Mouse (Mus musculus) activated CD4-positive, CD25-positive, alpha-beta regulatory T cell, adult 4 months (primary cell): ENCODE data around the gene Dnah7b. TPM values are rescaled to one million over a fixed set of nuclear protein-coding genes. Genes with fewer than 3 reads are reported as not detected.
"Not testable (repeated sequence)": the region's sequence is repeated elsewhere in the genome, so short reads cannot be mapped to it uniquely, and the experiment has no call there.

Source experiments
- ATAC-seq: one replicate; pipeline ENCODE4 v1.8.0; 2017
- polyA plus RNA-seq, 2 experiments: library from polyadenylated mRNA; unstranded; fragments of 100-300 nt; shearing (Covaris generic); gene quantifications; one replicate each; pipeline ENCODE4 v1.2.1; 2017

The Dnah7b gene
- polyA plus RNA-seq: 1 to 10 TPM in 1 of 2 experiments, not detected in 1; 2.4 TPM

GRCm38 (mm10) chr1:46066015-46066414 is at the start of gene Dnah7b:
TSS of gene Dnah7b (plus strand) at chr1:46066315.
- ATAC-seq: no peak

- no peak for ATAC-seq
Measured at GRCm38 (mm10) chr1:46018382-46018977, 47.6 kb upstream of the Dnah7b start.

GRCm38 (mm10) chr1:46022262-46022661 is 43.9 kb upstream of the Dnah7b start:
- ATAC-seq: no peak

- ATAC-seq: no peak
Measured at GRCm38 (mm10) chr1:46031993-46032555, 34.0 kb upstream of the Dnah7b start.

GRCm38 (mm10) chr1:46048188-46048587 is 17.9 kb upstream of the Dnah7b start:
- no peak for ATAC-seq

GRCm38 (mm10) chr1:46066484-46067251 is 553 bp downstream of the Dnah7b start:
- ATAC-seq: no peak

GRCm38 (mm10) chr1:46068787-46069186 is 2.7 kb downstream of the Dnah7b start:
- ATAC-seq: not testable (repeated sequence)

- ATAC-seq: no peak
Measured at GRCm38 (mm10) chr1:46077891-46078290, 11.8 kb downstream of the Dnah7b start.

- ATAC-seq: no peak
Measured at GRCm38 (mm10) chr1:46100484-46100883, 34.4 kb downstream of the Dnah7b start.

GRCm38 (mm10) chr1:46112606-46113005 is 46.5 kb downstream of the Dnah7b start:
- ATAC-seq: not testable (repeated sequence)

GRCm38 (mm10) chr1:46117179-46117578 is 51.1 kb downstream of the Dnah7b start:
- ATAC-seq: not testable (repeated sequence)

- ATAC-seq: no peak
Measured at GRCm38 (mm10) chr1:46128058-46128457, 61.9 kb downstream of the Dnah7b start.

GRCm38 (mm10) chr1:46196835-46197234 is 130.7 kb downstream of the Dnah7b start:
- ATAC-seq: not testable (repeated sequence)

GRCm38 (mm10) chr1:46201169-46201568 is 135.1 kb downstream of the Dnah7b start:
- ATAC-seq: not testable (repeated sequence)

- not testable (repeated sequence) for ATAC-seq
Measured at GRCm38 (mm10) chr1:46210014-46210588, 144.0 kb downstream of the Dnah7b start.

- not testable (repeated sequence) for ATAC-seq
Measured at GRCm38 (mm10) chr1:46222704-46223103, 156.6 kb downstream of the Dnah7b start.

GRCm38 (mm10) chr1:46226136-46226535 is 160.0 kb downstream of the Dnah7b start:
- ATAC-seq: not testable (repeated sequence)

GRCm38 (mm10) chr1:46268841-46269240 is 202.7 kb downstream of the Dnah7b start:
- not testable (repeated sequence) for ATAC-seq

GRCm38 (mm10) chr1:46271927-46272326 is 205.8 kb downstream of the Dnah7b start:
- ATAC-seq: no peak

- ATAC-seq: not testable (repeated sequence)
Measured at GRCm38 (mm10) chr1:46278057-46278910, 212.2 kb downstream of the Dnah7b start.

GRCm38 (mm10) chr1:46278911-46279565 is 212.9 kb downstream of the Dnah7b start:
- not testable (repeated sequence) for ATAC-seq

- not testable (repeated sequence) for ATAC-seq
Measured at GRCm38 (mm10) chr1:46294451-46294850, 228.3 kb downstream of the Dnah7b start.
